In the genomic region with DNA sequence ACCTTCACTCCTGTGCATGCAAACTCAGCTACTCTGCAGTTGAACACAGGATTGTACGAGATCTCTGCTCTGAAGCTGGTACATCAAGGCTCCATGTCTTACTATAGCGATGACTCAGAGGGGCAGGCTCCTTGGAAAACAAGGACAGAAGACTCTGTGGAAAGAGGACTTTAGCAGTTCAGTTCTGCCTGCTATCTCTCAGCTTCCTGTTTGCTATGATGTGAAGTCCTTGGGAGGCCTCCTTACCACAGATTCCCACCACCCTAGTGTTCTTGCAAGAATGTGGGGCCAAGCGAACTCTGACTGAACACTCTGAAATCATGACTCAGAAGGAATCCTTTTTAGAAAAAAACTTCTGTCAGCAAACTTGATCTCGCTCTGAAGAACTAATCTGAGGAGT, we compare ENCODE assay signal across 26 mouse cellular contexts. TPM values are rescaled to one million over a fixed set of nuclear protein-coding genes. Genes with fewer than 3 reads are reported as not detected.
DNase-seq lines count a peak whose midpoint lies in the region; ATAC-seq lines count a peak whose summit lies in the region.
"Had no signal": no experiment of that assay in that cellular context is flagged by ENCODE, and none has a peak within 500 bp of the region (broad histone marks: within the 10 kb centered on the region; RNA-seq: fewer than 3 reads in every experiment).

No protein-coding gene starts in this region.

- H3K27me3 ChIP-seq in megakaryocyte, embryonic 14.5 days (replicated peaks), result no peaks in the 10 kb centered on the region
- H3K27me3 ChIP-seq: embryonic facial prominence, embryonic 13.5 days; limb, embryonic 13.5 days had no signal

- H3K9me3 ChIP-seq in megakaryocyte, embryonic 14.5 days, result no peaks in the 10 kb centered on the region
- H3K9me3 ChIP-seq: embryonic facial prominence, embryonic 13.5 days; heart, embryonic 10.5 days; limb, embryonic 13.5 days had no signal

- peaks cover 39% of the 10 kb centered on the region for H3K4me1 ChIP-seq in megakaryocyte, embryonic 14.5 days
- H3K4me1 ChIP-seq: embryonic facial prominence, embryonic 13.5 days; heart, embryonic 10.5 days; limb, embryonic 13.5 days had no signal

- intact Hi-C loops in gastrocnemius, postnatal 14 days (cut with DNase I; ENCODE audit: low total_unique reads), result no loop called here
- intact Hi-C loops in heart, postnatal 14 days (cut with DNase I), result loop anchor here (10.0 kb wide), 1 partner anchor 104 kb away; no protein-coding TSS in a partner anchor

- peak overlapping the region; percentile 43 for H3K4me3 ChIP-seq in megakaryocyte, embryonic 14.5 days (replicated peaks)
- H3K4me3 ChIP-seq: embryonic facial prominence, embryonic 13.5 days; heart, embryonic 10.5 days; limb, embryonic 13.5 days had no signal

- no peak for DNase-seq in frontal cortex, postnatal 14 days (ENCODE audit: low spot score in 2 of 2)
- DNase-seq in adipocyte (ENCODE audit: low spot score), result peak; percentile 23
- DNase-seq in gastrocnemius, postnatal 14 days, result no peak
- DNase-seq in heart, postnatal 14 days, result no peak
- DNase-seq: cerebellum, adult 9-10 months; layer of hippocampus, postnatal 36 days; lung, postnatal 14 days; retina, postnatal 1 day had no signal

- peak; percentile 75 for ATAC-seq in frontal cortex, adult (ENCODE audit: low TSS enrichment)
- no peak for ATAC-seq in megakaryocyte, adult 5-6 weeks (ENCODE audit: poor library complexity, severe bottlenecking)
- ATAC-seq: forebrain, embryonic 14.5 days; midbrain, embryonic 16.5 days had no signal

- peaks cover 22% of the 10 kb centered on the region for H3K36me3 ChIP-seq in megakaryocyte, embryonic 14.5 days (replicated peaks; ENCODE audit: low read length)
- H3K36me3 ChIP-seq: embryonic facial prominence, embryonic 13.5 days; heart, embryonic 10.5 days; limb, embryonic 13.5 days had no signal

RNA-seq across cellular contexts. Expression of gene Adck1, which starts 8.3 kb away (rescaled TPM):
- polyA plus RNA-seq in megakaryocyte, embryonic 14.5 days (2012; ENCODE audit: insufficient read depth, low replicate concordance), result 3.6 and 7.9 TPM in 2 replicates
- total RNA-seq in megakaryocyte, adult 5-6 weeks (2015), result 5.1 and 6.8 TPM in 2 replicates
- total RNA-seq in megakaryocyte, adult 5-6 weeks (2017), result 9.0 and 13.2 TPM in 2 replicates
- total RNA-seq in gastrocnemius, postnatal 14 days (2021), result 10 to 100 TPM; 10.2 to 11.9 TPM
- 10 to 100 TPM; 24.6 to 25.4 TPM for total RNA-seq in heart, postnatal 14 days (2021)

RNA-seq across cellular contexts. Expression of gene Gm5039, which starts 44.8 kb away (rescaled TPM):
- not detected in 2 replicates for polyA plus RNA-seq in megakaryocyte, embryonic 14.5 days (2012; ENCODE audit: insufficient read depth, low replicate concordance)
- total RNA-seq in megakaryocyte, adult 5-6 weeks (2015), result not detected in 2 replicates
- not detected in 2 replicates for total RNA-seq in megakaryocyte, adult 5-6 weeks (2017)
- total RNA-seq in gastrocnemius, postnatal 14 days (2021), result not detected
- not detected for total RNA-seq in heart, postnatal 14 days (2021)
- total RNA-seq: adrenal gland, postnatal 36 days; gastrocnemius, postnatal 4 days; layer of hippocampus, adult 18-20 months; layer of hippocampus, postnatal 36 days; left cerebral cortex, postnatal 14 days had no signal
- polyA plus RNA-seq: embryonic facial prominence, embryonic 13.5 days; forebrain, embryonic 14.5 days; heart, embryonic 10.5 days; heart, postnatal 0 days; hindbrain, embryonic 11.5 days; kidney, embryonic 14.5 days; limb, embryonic 13.5 days; liver, embryonic 16.5 days; midbrain, embryonic 16.5 days; stomach, postnatal 0 days; thymus, postnatal 0 days had no signal
